Mouse (Mus musculus): Measurements from ENCODE around the gene Fos. TPM values are rescaled to one million over a fixed set of nuclear protein-coding genes. Genes with fewer than 3 reads are reported as not detected.

Gene Fos
- polyA plus RNA-seq, 1 experiment from 2014 or later = 5.4 TPM

GRCm38 (mm10) chr12:85477219-85477618 is 3.5 kb downstream of the Fos start:
- WGBS = 72% methylated on average over 4 of the region's 4 CpGs
- no peaks in the 10 kb centered on the region for H3K9me3 ChIP-seq (replicated peaks)
- H3K27me3 ChIP-seq = peaks cover 9% of the 10 kb centered on the region
- peaks cover 31% of the 10 kb centered on the region for H3K4me1 ChIP-seq (replicated peaks)
- H3K27ac ChIP-seq = no peak overlapping the region
- no peak for ATAC-seq (replicated peaks; ENCODE audit: insufficient number of reproducible peaks, insufficient read depth, low FRiP score, low read depth)
- H3K4me2 ChIP-seq = no peak overlapping the region
- no peak overlapping the region for H3K4me3 ChIP-seq
- H3K9ac ChIP-seq = no peak overlapping the region
- H3K36me3 ChIP-seq = no peaks in the 10 kb centered on the region

DNA sequence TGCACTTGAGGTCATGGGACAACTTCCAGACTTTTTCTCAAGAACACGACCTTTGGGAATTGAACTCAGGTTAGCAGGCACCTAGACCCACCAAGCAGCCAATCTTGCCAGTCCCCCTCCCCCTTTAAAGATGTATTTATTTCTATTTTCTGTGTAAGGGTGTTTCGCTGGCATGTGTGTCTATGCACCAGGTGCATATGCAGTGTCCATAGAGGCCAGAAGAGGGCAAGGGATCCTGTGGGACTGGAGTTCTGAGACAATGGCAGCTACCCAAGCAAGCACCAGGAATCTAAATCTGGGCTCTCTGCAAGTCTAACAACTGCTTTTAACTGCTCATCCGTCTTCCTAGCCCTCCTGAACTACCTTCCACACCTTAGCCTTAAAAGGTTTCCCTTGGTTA is 4.1 kb downstream of the Fos start:
- no peak overlapping the region for H3K9ac ChIP-seq
- no peak overlapping the region for H3K27ac ChIP-seq
- WGBS = 81% methylated on average over 3 of the region's 3 CpGs
- ATAC-seq (replicated peaks; ENCODE audit: insufficient number of reproducible peaks, insufficient read depth, low FRiP score, low read depth) = no peak
- peaks cover 27% of the 10 kb centered on the region for H3K4me1 ChIP-seq (replicated peaks)
- H3K36me3 ChIP-seq = no peaks in the 10 kb centered on the region
- no peak overlapping the region for H3K4me2 ChIP-seq
- H3K27me3 ChIP-seq = peaks cover 9% of the 10 kb centered on the region
- H3K9me3 ChIP-seq (replicated peaks) = no peaks in the 10 kb centered on the region
- no peak overlapping the region for H3K4me3 ChIP-seq

GRCm38 (mm10) chr12:85478696-85479095 is 5.0 kb downstream of the Fos start:
- peaks cover 9% of the 10 kb centered on the region for H3K27me3 ChIP-seq
- H3K9ac ChIP-seq = no peak overlapping the region
- no peaks in the 10 kb centered on the region for H3K9me3 ChIP-seq (replicated peaks)
- no peak for ATAC-seq (replicated peaks; ENCODE audit: insufficient number of reproducible peaks, insufficient read depth, low FRiP score, low read depth)
- no peak overlapping the region for H3K4me2 ChIP-seq
- no peak overlapping the region for H3K4me3 ChIP-seq
- no peak overlapping the region for H3K27ac ChIP-seq
- H3K36me3 ChIP-seq = no peaks in the 10 kb centered on the region
- H3K4me1 ChIP-seq (replicated peaks) = peaks cover 28% of the 10 kb centered on the region
- 80% methylated on average over 7 of the region's 7 CpGs for WGBS

GRCm38 (mm10) chr12:85479190-85479589 is 5.5 kb downstream of the Fos start:
- no peak overlapping the region for H3K4me3 ChIP-seq
- WGBS = 24% methylated on average over 3 of the region's 3 CpGs
- no peak overlapping the region for H3K4me2 ChIP-seq
- no peak for ATAC-seq (replicated peaks; ENCODE audit: insufficient number of reproducible peaks, insufficient read depth, low FRiP score, low read depth)
- H3K9ac ChIP-seq = no peak overlapping the region
- H3K36me3 ChIP-seq = no peaks in the 10 kb centered on the region
- H3K27me3 ChIP-seq = peaks cover 9% of the 10 kb centered on the region
- H3K4me1 ChIP-seq (replicated peaks) = peaks cover 28% of the 10 kb centered on the region
- no peak overlapping the region for H3K27ac ChIP-seq
- no peaks in the 10 kb centered on the region for H3K9me3 ChIP-seq (replicated peaks)

DNA sequence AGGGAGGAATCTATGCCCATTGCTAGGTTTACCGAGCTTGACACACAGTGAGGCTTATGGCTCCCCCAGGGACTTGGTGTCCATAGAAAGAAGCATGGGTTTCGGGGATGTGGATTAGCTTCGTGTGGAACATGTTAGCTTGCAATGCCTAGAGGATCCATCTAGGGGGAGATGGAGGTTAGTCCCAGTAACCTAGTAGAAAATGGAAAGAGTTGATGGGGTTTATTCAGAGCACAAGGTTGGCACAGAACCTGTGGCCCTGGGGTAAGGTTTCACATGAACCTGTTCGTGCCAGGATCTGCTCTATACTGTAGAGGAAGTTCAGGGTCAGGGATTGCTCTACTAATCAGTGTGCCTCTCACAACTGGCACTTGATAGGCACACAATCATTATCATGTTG is 9.5 kb downstream of the Fos start:
- Histone ChIP-seq H3K4me2 (no peak overlapping the region), H3K9ac (no peak overlapping the region), H3K27ac (no peak overlapping the region), H3K4me3 (no peak overlapping the region), H3K4me1 (replicated peaks) (peaks cover 30% of the 10 kb centered on the region), H3K9me3 (replicated peaks) (no peaks in the 10 kb centered on the region), H3K36me3 (no peaks in the 10 kb centered on the region), H3K27me3 (no peaks in the 10 kb centered on the region)
- no peak for ATAC-seq (replicated peaks; ENCODE audit: insufficient number of reproducible peaks, insufficient read depth, low FRiP score, low read depth)
- WGBS = 33% methylated on average over 4 of the region's 4 CpGs

DNA sequence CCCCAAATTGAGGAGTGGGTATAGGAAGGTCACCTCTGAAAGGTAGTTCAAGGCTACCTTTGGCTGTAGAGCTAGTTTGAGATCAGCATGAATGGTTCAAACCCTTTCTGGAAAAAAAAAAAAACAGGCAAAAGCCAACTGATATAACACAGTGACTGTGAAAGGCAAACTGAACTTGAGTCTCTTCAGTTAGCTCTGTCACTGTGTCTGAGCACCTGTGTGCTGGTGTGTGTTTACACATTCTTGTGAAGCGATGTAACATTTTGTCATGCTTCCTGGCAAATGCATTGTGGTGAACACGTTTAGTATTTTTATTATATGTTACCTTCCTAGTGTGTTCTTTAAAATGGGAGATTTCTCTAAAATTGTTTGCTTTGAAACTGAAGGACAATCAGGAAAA is 11.0 kb downstream of the Fos start:
- ATAC-seq (replicated peaks; ENCODE audit: insufficient number of reproducible peaks, insufficient read depth, low FRiP score, low read depth) = no peak
- H3K27me3 ChIP-seq = no peaks in the 10 kb centered on the region
- H3K9me3 ChIP-seq (replicated peaks) = no peaks in the 10 kb centered on the region
- peaks cover 30% of the 10 kb centered on the region for H3K4me1 ChIP-seq (replicated peaks)
- H3K9ac ChIP-seq = no peak overlapping the region
- no peak overlapping the region for H3K4me3 ChIP-seq
- WGBS = 62% methylated on average over 2 of the region's 2 CpGs
- no peaks in the 10 kb centered on the region for H3K36me3 ChIP-seq
- H3K4me2 ChIP-seq = no peak overlapping the region
- H3K27ac ChIP-seq = no peak overlapping the region

DNA sequence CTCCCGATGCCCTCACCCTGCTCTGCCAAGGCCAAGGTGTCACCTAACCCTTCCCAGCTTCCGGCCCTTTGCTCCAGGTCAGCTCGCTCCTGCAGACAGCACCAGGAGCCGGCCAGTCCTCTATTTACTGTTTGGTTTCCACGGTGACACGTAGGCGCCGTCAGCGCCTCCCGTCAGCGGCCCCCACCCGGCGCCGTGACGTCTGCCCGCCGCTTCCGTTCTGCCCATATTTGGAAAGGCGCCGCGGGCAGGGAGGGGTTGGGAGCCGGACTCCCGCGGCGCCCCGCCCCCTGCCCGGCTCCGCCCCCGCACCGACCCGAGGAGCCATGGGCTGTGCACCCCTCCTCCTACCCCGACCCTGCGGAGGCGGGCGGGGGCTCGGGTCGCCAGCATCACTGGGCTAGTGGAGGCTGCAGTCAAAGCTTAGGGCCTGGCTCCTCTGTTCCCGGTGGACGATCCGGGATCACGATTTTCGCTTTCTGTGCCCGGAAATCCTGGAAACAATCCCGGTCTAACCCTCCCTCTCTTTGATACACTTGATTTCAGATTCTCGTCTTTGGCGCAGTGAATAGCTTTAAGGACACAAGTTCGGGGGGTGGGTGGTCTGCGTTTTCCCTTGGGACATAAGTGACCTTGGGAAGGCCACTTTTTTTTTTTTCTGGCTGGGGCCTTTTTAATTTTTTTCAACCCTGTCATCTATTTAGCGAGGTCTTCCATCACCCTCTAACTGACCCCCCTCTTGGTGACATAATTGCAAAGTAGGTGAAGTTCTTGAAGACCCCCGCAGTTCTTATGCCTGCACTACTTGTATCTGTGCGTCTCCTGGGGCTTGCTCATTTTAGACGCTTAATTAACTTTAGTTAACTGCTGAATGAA is 12.4 kb downstream of the Fos start:
- WGBS = 1% methylated on average over 48 of the region's 52 CpGs
- Histone ChIP-seq H3K4me2 (peak overlapping the region; percentile 94), H3K27me3 (no peaks in the 10 kb centered on the region), H3K36me3 (no peaks in the 10 kb centered on the region), H3K27ac (peak overlapping the region; percentile 82), H3K4me3 (peak overlapping the region; percentile 79), H3K9ac (peak overlapping the region; percentile 69), H3K9me3 (replicated peaks) (no peaks in the 10 kb centered on the region), H3K4me1 (replicated peaks) (peaks cover 30% of the 10 kb centered on the region)
- peak; percentile 97 for ATAC-seq (replicated peaks; ENCODE audit: insufficient number of reproducible peaks, insufficient read depth, low FRiP score, low read depth)

- H3K9me3 ChIP-seq (replicated peaks) = no peaks in the 10 kb centered on the region
Observed at GRCm38 (mm10) chr12:85486766-85487069, 13.0 kb downstream of the Fos start.

GRCm38 (mm10) chr12:85487545-85488141 is 14.0 kb downstream of the Fos start:
- Histone ChIP-seq H3K27ac (no peak overlapping the region), H3K4me3 (peak overlapping the region; percentile 79), H3K4me2 (peak overlapping the region; percentile 94), H3K4me1 (replicated peaks) (peaks cover 30% of the 10 kb centered on the region), H3K36me3 (no peaks in the 10 kb centered on the region), H3K9ac (peak overlapping the region; percentile 69), H3K9me3 (replicated peaks) (no peaks in the 10 kb centered on the region), H3K27me3 (no peaks in the 10 kb centered on the region)
- WGBS = under 1% methylated on average over 12 of the region's 12 CpGs
- ATAC-seq (replicated peaks; ENCODE audit: insufficient number of reproducible peaks, insufficient read depth, low FRiP score, low read depth) = no peak

More at GRCm38 (mm10) chr12:85486766-85487069, 13.0 kb downstream of the Fos start:
- peak overlapping the region; percentile 79 for H3K4me3 ChIP-seq
- no peaks in the 10 kb centered on the region for H3K36me3 ChIP-seq
- H3K27me3 ChIP-seq = no peaks in the 10 kb centered on the region
- no peak for ATAC-seq (replicated peaks; ENCODE audit: insufficient number of reproducible peaks, insufficient read depth, low FRiP score, low read depth)
- under 1% methylated on average over 20 of the region's 20 CpGs for WGBS
- H3K27ac ChIP-seq = peak overlapping the region; percentile 82
- peaks cover 30% of the 10 kb centered on the region for H3K4me1 ChIP-seq (replicated peaks)
- peak overlapping the region; percentile 69 for H3K9ac ChIP-seq
- peak overlapping the region; percentile 94 for H3K4me2 ChIP-seq

DNA sequence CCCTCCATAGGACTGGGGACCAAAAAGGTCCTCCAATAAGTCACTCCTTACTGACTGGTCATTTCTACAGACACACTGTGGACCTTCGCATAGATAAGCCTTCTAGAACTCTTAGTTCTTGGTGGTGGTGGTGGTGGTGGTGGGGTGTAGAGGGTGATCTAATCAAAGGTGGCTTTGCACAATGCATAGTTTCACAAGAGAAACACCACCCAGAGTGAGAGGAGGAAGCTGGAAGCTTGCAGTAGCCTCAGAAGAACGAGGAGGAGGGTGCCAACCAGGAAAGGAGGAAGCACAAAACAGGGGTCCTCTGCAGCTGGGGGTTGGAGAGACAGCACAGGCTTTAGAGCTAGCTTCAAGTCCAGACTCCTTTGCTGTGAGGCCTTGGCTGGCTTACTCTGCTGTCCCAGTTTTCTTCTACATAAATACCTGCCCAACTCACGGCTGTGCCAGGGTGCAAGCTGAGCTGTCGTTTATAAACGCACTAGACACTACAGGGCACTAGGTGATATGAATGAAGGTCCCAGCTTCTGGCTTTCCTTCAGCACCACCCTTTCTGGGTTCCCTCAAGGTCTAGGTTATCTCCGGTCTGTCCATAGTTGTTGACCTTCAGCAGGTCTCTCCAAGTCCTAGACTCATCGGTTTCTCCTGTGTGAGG is 15.7 kb downstream of the Fos start:
- no peaks in the 10 kb centered on the region for H3K27me3 ChIP-seq
- ATAC-seq (replicated peaks; ENCODE audit: insufficient number of reproducible peaks, insufficient read depth, low FRiP score, low read depth) = no peak
- H3K4me1 ChIP-seq (replicated peaks) = peaks cover 24% of the 10 kb centered on the region
- 62% methylated on average over 7 of the region's 7 CpGs for WGBS
- no peak overlapping the region for H3K9ac ChIP-seq
- H3K4me2 ChIP-seq = no peak overlapping the region
- no peaks in the 10 kb centered on the region for H3K9me3 ChIP-seq (replicated peaks)
- H3K27ac ChIP-seq = no peak overlapping the region
- H3K4me3 ChIP-seq = no peak overlapping the region
- H3K36me3 ChIP-seq = no peaks in the 10 kb centered on the region

GRCm38 (mm10) chr12:85490096-85490820 is 16.6 kb downstream of the Fos start:
- Histone ChIP-seq H3K4me3 (no peak overlapping the region), H3K9ac (no peak overlapping the region), H3K27ac (no peak overlapping the region), H3K9me3 (replicated peaks) (no peaks in the 10 kb centered on the region), H3K36me3 (no peaks in the 10 kb centered on the region), H3K27me3 (no peaks in the 10 kb centered on the region), H3K4me2 (no peak overlapping the region), H3K4me1 (replicated peaks) (peaks cover 21% of the 10 kb centered on the region)
- no peak for ATAC-seq (replicated peaks; ENCODE audit: insufficient number of reproducible peaks, insufficient read depth, low FRiP score, low read depth)
- WGBS = 73% methylated on average over 10 of the region's 10 CpGs

All from heart, embryonic 15.5 days (tissue).